Comparison of ENCODE assay signal across 25 mouse cellular contexts in genomic region chr16:9841496-9841895, GRCm38 (mm10).
DNase-seq lines count a peak whose midpoint lies in the region; TF ChIP-seq lines count a peak whose summit lies in the region.
"Had no signal": no experiment of that assay in that cellular context is flagged by ENCODE, and none has a peak within 500 bp of the region (broad histone marks: within the 10 kb centered on the region; RNA-seq: fewer than 3 reads in every experiment).

No protein-coding gene starts in this region.

- TF ChIP-seq CTCF in cortical plate, adult 2 months (IDR thresholded peaks at IDR 0.05; ENCODE audit: extremely low read depth, insufficient read depth, low read length), result no peak

- peaks cover 8% of the 10 kb centered on the region; the same call in 1 of the 2 replicates for H3K4me1 ChIP-seq in cortical plate, adult 2 months (ENCODE audit: control insufficient read depth, insufficient read depth, low read length)
- H3K4me1 ChIP-seq: heart, embryonic 10.5 days; heart, embryonic 15.5 days; liver, embryonic 12.5 days; neural tube, embryonic 12.5 days; stomach, embryonic 15.5 days had no signal

- H3K27ac ChIP-seq in cortical plate, adult 2 months (ENCODE audit: insufficient read depth, low read length), result peak overlapping the region; percentile 80
- H3K27ac ChIP-seq: heart, embryonic 10.5 days; heart, embryonic 15.5 days; kidney, postnatal 0 days; liver, embryonic 12.5 days; neural tube, embryonic 12.5 days; stomach, embryonic 15.5 days had no signal

- H3K4me3 ChIP-seq in cortical plate, adult 2 months (ENCODE audit: insufficient read depth, low read length), result no peak overlapping the region
- H3K4me3 ChIP-seq: heart, embryonic 10.5 days; heart, embryonic 15.5 days; liver, embryonic 12.5 days; neural tube, embryonic 12.5 days; stomach, embryonic 15.5 days had no signal

- DNase-seq in left cerebral cortex, adult 11 months (ENCODE audit: low spot score), result peak; percentile 44
- DNase-seq in left cerebral cortex, postnatal 4 days, result no peak
- DNase-seq in left cerebral cortex, adult 9 months (ENCODE audit: low spot score in 2 of 2), result peak; percentile 27 to 62
- DNase-seq in right cerebral cortex, postnatal 25 days, result peak; percentile 41
- DNase-seq in thymus, postnatal 14 days, result no peak
- no peak for DNase-seq in urinary bladder, adult 18-20 months (ENCODE audit: low spot score in 2 of 2)
- DNase-seq: adrenal gland, adult 2 months; adrenal gland, postnatal 36 days; cerebellum, adult 2 months; cerebellum, postnatal 25 days; gastrocnemius, postnatal 25 days; heart, adult 11 months; kidney, adult 2 months; kidney, postnatal 4 days; layer of hippocampus, adult 9-11 months; liver, postnatal 0 days; lung, postnatal 36 days; thymus, postnatal 25 days had no signal

- no peak for TF ChIP-seq POLR2A in cortical plate, adult 2 months (IDR thresholded peaks at IDR 0.05; ENCODE audit: extremely low read depth, insufficient read depth, low read length)

- intact Hi-C loops in left cerebral cortex, postnatal 4 days (cut with DNase I), result no loop called here

Comparison
In these comparisons a context has a peak if more than half of its experiments do, and no peak if none do; other contexts are left out.
1. DNase-seq: peak in left cerebral cortex, adult 11 months (single experiment), left cerebral cortex, adult 9 months (2 of 2) and right cerebral cortex, postnatal 25 days (single experiment); none in left cerebral cortex, postnatal 4 days (single experiment), thymus, postnatal 14 days (single experiment) and urinary bladder, adult 18-20 months (0 of 2).